Mouse (Mus musculus): ENCODE measurements around the gene Glis1. TPM values are rescaled to one million over a fixed set of nuclear protein-coding genes. Genes with fewer than 3 reads are reported as not detected.

The Glis1 gene
- total RNA-seq, 1 experiment, result 0.98 TPM

GRCm38 (mm10) chr4:107425616-107426015, 8.8 kb upstream of the Glis1 start:
- TF ChIP-seq CHD2 (IDR thresholded peaks at IDR 0.05; ENCODE audit: low read depth, low read length), result no peak
- no peak for TF ChIP-seq ZNF384 (IDR thresholded peaks at IDR 0.05; ENCODE audit: low read depth, low read length)
- no peak overlapping the region for H3K9ac ChIP-seq (ENCODE audit: insufficient read depth, low read depth, low read length, poor library complexity, severe bottlenecking)
- H3K36me3 ChIP-seq (ENCODE audit: control insufficient read depth, insufficient read depth, low read length, poor library complexity, severe bottlenecking), result no peaks in the 10 kb centered on the region
- DNase-seq (ENCODE audit: low read depth, low spot score), result no peak
- H3K9me3 ChIP-seq (ENCODE audit: control insufficient read depth, insufficient read depth, low read depth, low read length), result no peaks in the 10 kb centered on the region
- no peak overlapping the region for H3K4me3 ChIP-seq (ENCODE audit: insufficient read depth in 1 of 2, low read depth in 1 of 2, low read length in 2 of 2, poor library complexity in 1 of 2, severe bottlenecking in 1 of 2)
- H3K4me1 ChIP-seq (ENCODE audit: control insufficient read depth in 2 of 2, insufficient read depth in 2 of 2, low read length in 2 of 2, poor library complexity in 1 of 2), result peaks cover 0 to 3% of the 10 kb centered on the region in 2 experiments; a peak in 1 of 4 replicates
- in situ Hi-C loops (cut with MboI; ENCODE audit: low sequenced_read_pairs in 2 of 2, unreplicated experiment in 2 of 2), result no loop called here
- H3K27ac ChIP-seq (ENCODE audit: insufficient read depth, low read depth, low read length, poor library complexity, severe bottlenecking), result no peak overlapping the region

- Histone ChIP-seq H3K36me3 (ENCODE audit: control insufficient read depth, insufficient read depth, low read length, poor library complexity, severe bottlenecking) (no peaks in the 10 kb centered on the region), H3K9me3 (ENCODE audit: control insufficient read depth, insufficient read depth, low read depth, low read length) (no peaks in the 10 kb centered on the region), H3K4me1 (ENCODE audit: control insufficient read depth in 2 of 2, insufficient read depth in 2 of 2, low read length in 2 of 2, poor library complexity in 1 of 2) (peaks cover 0 to under 1% of the 10 kb centered on the region in 2 experiments; a peak in 1 of 4 replicates), H3K4me3 (ENCODE audit: insufficient read depth in 1 of 2, low read depth in 1 of 2, low read length in 2 of 2, poor library complexity in 1 of 2, severe bottlenecking in 1 of 2) (no peak overlapping the region), H3K9ac (ENCODE audit: insufficient read depth, low read depth, low read length, poor library complexity, severe bottlenecking) (no peak overlapping the region), H3K27ac (ENCODE audit: insufficient read depth, low read depth, low read length, poor library complexity, severe bottlenecking) (no peak overlapping the region)
- no peak for DNase-seq (ENCODE audit: low read depth, low spot score)
- in situ Hi-C loops (cut with MboI; ENCODE audit: low sequenced_read_pairs in 2 of 2, unreplicated experiment in 2 of 2), result no loop called here
- TF ChIP-seq ZC3H11A (IDR thresholded peaks at IDR 0.05; ENCODE audit: borderline replicate concordance, low read depth, low read length), result no peak
- no peak for TF ChIP-seq MAFK (IDR thresholded peaks at IDR 0.05; ENCODE audit: insufficient read depth, low read depth, low read length)
- no peak for TF ChIP-seq CHD2 (IDR thresholded peaks at IDR 0.05; ENCODE audit: low read depth, low read length)
- TF ChIP-seq ZNF384 (IDR thresholded peaks at IDR 0.05; ENCODE audit: low read depth, low read length), result no peak
- no peak for TF ChIP-seq HCFC1 (IDR thresholded peaks at IDR 0.05; ENCODE audit: borderline replicate concordance, insufficient read depth, low read length)
These were observed 7.8 kb upstream of the Glis1 start for GRCm38 (mm10) chr4:107426631-107427030.

- Histone ChIP-seq H3K4me1 (ENCODE audit: control insufficient read depth in 2 of 2, insufficient read depth in 2 of 2, low read length in 2 of 2, poor library complexity in 1 of 2) (peaks cover 0 to 3% of the 10 kb centered on the region in 2 experiments; a peak in 1 of 4 replicates), H3K36me3 (ENCODE audit: control insufficient read depth, insufficient read depth, low read length, poor library complexity, severe bottlenecking) (no peaks in the 10 kb centered on the region), H3K9me3 (ENCODE audit: control insufficient read depth, insufficient read depth, low read depth, low read length) (no peaks in the 10 kb centered on the region), H3K27ac (ENCODE audit: insufficient read depth, low read depth, low read length, poor library complexity, severe bottlenecking) (no peak overlapping the region), H3K4me3 (ENCODE audit: insufficient read depth in 1 of 2, low read depth in 1 of 2, low read length in 2 of 2, poor library complexity in 1 of 2, severe bottlenecking in 1 of 2) (no peak overlapping the region), H3K9ac (ENCODE audit: insufficient read depth, low read depth, low read length, poor library complexity, severe bottlenecking) (no peak overlapping the region)
- no peak for DNase-seq (ENCODE audit: low read depth, low spot score)
- TF ChIP-seq CHD2 (IDR thresholded peaks at IDR 0.05; ENCODE audit: low read depth, low read length) (no peak), ZNF384 (IDR thresholded peaks at IDR 0.05; ENCODE audit: low read depth, low read length) (no peak), MAFK (IDR thresholded peaks at IDR 0.05; ENCODE audit: insufficient read depth, low read depth, low read length) (no peak), ZC3H11A (IDR thresholded peaks at IDR 0.05; ENCODE audit: borderline replicate concordance, low read depth, low read length) (no peak), HCFC1 (IDR thresholded peaks at IDR 0.05; ENCODE audit: borderline replicate concordance, insufficient read depth, low read length) (no peak)
- in situ Hi-C loops (cut with MboI; ENCODE audit: low sequenced_read_pairs in 2 of 2, unreplicated experiment in 2 of 2), result no loop called here
These were observed 1.7 kb upstream of the Glis1 start for GRCm38 (mm10) chr4:107432717-107433116.

GRCm38 (mm10) chr4:107433998-107434355, 414 bp upstream of the Glis1 start:
- peak overlapping the region; percentile 63 to 75 for H3K4me3 ChIP-seq (ENCODE audit: insufficient read depth in 1 of 2, low read depth in 1 of 2, low read length in 2 of 2, poor library complexity in 1 of 2, severe bottlenecking in 1 of 2)
- TF ChIP-seq HCFC1 (IDR thresholded peaks at IDR 0.05; ENCODE audit: borderline replicate concordance, insufficient read depth, low read length), result no peak
- TF ChIP-seq ZC3H11A (IDR thresholded peaks at IDR 0.05; ENCODE audit: borderline replicate concordance, low read depth, low read length), result no peak
- no peak for TF ChIP-seq MAFK (IDR thresholded peaks at IDR 0.05; ENCODE audit: insufficient read depth, low read depth, low read length)
- no peak for TF ChIP-seq CHD2 (IDR thresholded peaks at IDR 0.05; ENCODE audit: low read depth, low read length)
- no peak for TF ChIP-seq ZNF384 (IDR thresholded peaks at IDR 0.05; ENCODE audit: low read depth, low read length)
- H3K27ac ChIP-seq (ENCODE audit: insufficient read depth, low read depth, low read length, poor library complexity, severe bottlenecking), result no peak overlapping the region
- no peak overlapping the region for H3K9ac ChIP-seq (ENCODE audit: insufficient read depth, low read depth, low read length, poor library complexity, severe bottlenecking)
- H3K36me3 ChIP-seq (ENCODE audit: control insufficient read depth, insufficient read depth, low read length, poor library complexity, severe bottlenecking), result no peaks in the 10 kb centered on the region
- in situ Hi-C loops (cut with MboI; ENCODE audit: low sequenced_read_pairs in 2 of 2, unreplicated experiment in 2 of 2), result no loop called here
- no peaks in the 10 kb centered on the region for H3K9me3 ChIP-seq (ENCODE audit: control insufficient read depth, insufficient read depth, low read depth, low read length)
- H3K4me1 ChIP-seq (ENCODE audit: control insufficient read depth in 2 of 2, insufficient read depth in 2 of 2, low read length in 2 of 2, poor library complexity in 1 of 2), result peaks cover 0 to 3% of the 10 kb centered on the region in 2 experiments; a peak in 1 of 4 replicates
- DNase-seq (ENCODE audit: low read depth, low spot score), result no peak

Data from ES-E14 (cell line).